ENCODE assay signal across 8 mouse cellular contexts in genomic region chr16:62786621-62787331, GRCm38 (mm10). TPM values are rescaled to one million over a fixed set of nuclear protein-coding genes. Genes with fewer than 3 reads are reported as not detected.
DNase-seq lines count a peak whose midpoint lies in the region; ATAC-seq lines count a peak whose summit lies in the region.

Gene Nsun3 (minus strand): TSS chr16:62786818.

- peak; percentile 80 for ATAC-seq in megakaryocyte progenitor cell, adult 5-6 weeks (replicated peaks; ENCODE audit: poor library complexity)

- DNase-seq in adipocyte (ENCODE audit: low spot score), result peak; percentile 99
- DNase-seq in embryo, embryonic 10 days (ENCODE audit: low spot score), result peak; percentile 96
- DNase-seq in gastrocnemius, postnatal 10 days, result peak; percentile 86
- peak; percentile 99 for DNase-seq in induced T-regulatory cell, adult 2 months (ENCODE audit: low read depth)
- peak; percentile 87 to 94 for DNase-seq in left cerebral cortex, adult 9 months (ENCODE audit: low spot score in 2 of 2)
- peak; percentile 89 for DNase-seq in right cerebral cortex, postnatal 14 days
- DNase-seq in urinary bladder, postnatal 36 days (ENCODE audit: low spot score in 2 of 2), result peak; percentile 88 to 92

RNA-seq across cellular contexts. Expression of gene Nsun3, which starts in this region (rescaled TPM):
- 10 to 100 TPM in 1 of 2 experiments, 1 to 10 TPM in 1; 7.2 to 10.2 TPM for total RNA-seq in gastrocnemius, postnatal 10 days (2021)
- 80.9 and 89.4 TPM in 2 replicates for total RNA-seq in megakaryocyte progenitor cell, adult 5-6 weeks (2015)
- 16.6 and 23.4 TPM in 2 replicates for total RNA-seq in megakaryocyte progenitor cell, adult 5-6 weeks (2017)

Comparison
In these comparisons a context has a peak if more than half of its experiments do, and no peak if none do; other contexts are left out.
1. Peak in every context shown above with its lines: DNase-seq and ATAC-seq.